Mouse (Mus musculus) stomach, embryonic 16.5 days (tissue): ENCODE data around the gene Gatad2a. TPM values are rescaled to one million over a fixed set of nuclear protein-coding genes. Genes with fewer than 3 reads are reported as not detected.

Source experiments
- ATAC-seq: fragments of 200-750 bp; cut with Nextera tagmentation; 2 replicates; pipeline ENCODE4 v1.8.0; 2017; ENCODE audit warnings: moderate number of reproducible peaks, moderate TSS enrichment; ENCODE audit not compliant: insufficient read depth, low FRiP score
- H3K27ac ChIP-seq: fragments of 300-500 bp; sonication (generic); 2 replicates; pipeline ENCODE4 v1.5.1; 2014; ENCODE audit warnings: low read length
- H3K27me3 ChIP-seq: fragments of 300-500 bp; sonication (generic); 2 replicates; pipeline ENCODE4 v1.6.1; 2014; ENCODE audit warnings: low read length, control low read depth, mixed read lengths; ENCODE audit not compliant: control insufficient read depth, insufficient read depth
- H3K36me3 ChIP-seq: fragments of 300-500 bp; sonication (generic); 2 replicates; pipeline ENCODE4 v1.6.1; 2014; ENCODE audit warnings: low read length; ENCODE audit not compliant: control insufficient read depth, insufficient read depth
- H3K4me1 ChIP-seq: fragments of 300-500 bp; sonication (generic); 2 replicates; pipeline ENCODE4 v1.6.1; 2014; ENCODE audit warnings: low read length, control low read depth, mixed read lengths; ENCODE audit not compliant: control insufficient read depth, insufficient read depth
- H3K4me2 ChIP-seq: fragments of 300-500 bp; sonication (generic); 2 replicates; pipeline ENCODE4 v1.6.1; 2014; ENCODE audit warnings: low read depth, low read length, mixed read lengths
- H3K4me3 ChIP-seq: fragments of 300-500 bp; sonication (generic); replicated peaks from 2 replicates; pipeline ENCODE4 v1.5.1; 2014; ENCODE audit warnings: mild to moderate bottlenecking, low read length
- H3K9ac ChIP-seq: fragments of 300-500 bp; sonication (generic); 2 replicates; pipeline ENCODE4 v1.6.1; 2014; ENCODE audit warnings: low read length
- H3K9me3 ChIP-seq: fragments of 300-500 bp; sonication (generic); replicated peaks from 2 replicates; pipeline ENCODE4 v1.6.1; 2016; ENCODE audit warnings: low read length, control low read depth; ENCODE audit not compliant: control insufficient read depth
- WGBS: fragments of 180-500 bp; shearing (Covaris S2); extraction: QIAGEN DNeasy Blood & Tissue Kit; methylation state at CpG from one replicate; pipeline ENCODE4 v1.1.7; 2014; 5-methylcytosine and 5-hydroxymethylcytosine counted together
- polyA plus RNA-seq: library from polyadenylated mRNA; unstranded; fragments of >200 nt; fragmentation: Nextera tagmentation; extraction: Ambion mirVana; gene quantifications from 2 replicates; pipeline ENCODE4 v1.2.1, GENCODE M21; 2015

Gatad2a gene
- polyA plus RNA-seq, 1 experiment from 2014 or later: 29.7 TPM

DNA sequence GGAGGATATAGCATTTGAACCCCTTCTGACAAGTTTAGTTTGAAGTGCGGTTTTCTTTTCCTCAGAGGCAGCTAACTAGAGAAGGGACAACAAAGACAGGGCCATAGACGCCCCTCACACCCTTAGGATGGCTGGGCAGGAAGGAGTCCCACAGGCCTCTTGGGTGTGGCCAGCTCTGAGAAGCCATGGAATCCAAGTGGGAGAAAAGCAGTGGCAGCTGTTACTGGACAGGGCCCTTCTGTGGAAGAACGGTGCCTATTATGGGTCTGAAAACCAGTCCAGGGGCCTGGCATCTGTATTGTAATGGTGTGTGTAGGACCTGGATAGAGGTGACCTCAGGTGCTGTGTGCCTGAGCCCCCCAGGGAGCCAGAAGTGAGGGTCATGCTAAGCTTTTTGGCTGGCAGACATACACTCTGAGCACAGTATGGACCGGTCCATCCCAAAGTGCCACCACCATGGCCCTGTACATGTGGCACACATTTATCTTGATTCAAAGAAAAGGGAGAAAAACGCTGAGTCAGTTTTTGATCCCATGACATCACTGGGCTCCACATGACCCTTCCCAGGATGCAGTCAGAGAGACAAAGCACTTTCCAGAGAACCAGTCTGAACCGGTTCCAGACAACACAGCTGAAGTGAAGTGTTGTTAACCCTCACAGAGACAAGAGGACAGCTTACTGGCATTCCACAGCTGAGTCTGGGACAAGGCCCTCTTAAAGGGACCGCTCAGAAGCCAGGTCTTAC is 60.0 kb downstream of the Gatad2a start:
- peak; percentile 81 for ATAC-seq
- Histone ChIP-seq H3K4me2 (no peak overlapping the region), H3K9me3 (no peaks in the 10 kb centered on the region), H3K9ac (no peak overlapping the region; the same call in 1 of the 2 replicates), H3K27ac (peak overlapping the region; percentile 84), H3K4me1 (peaks cover 33% of the 10 kb centered on the region), H3K36me3 (no peaks in the 10 kb centered on the region), H3K4me3 (no peak overlapping the region), H3K27me3 (no peaks in the 10 kb centered on the region)
- 52% methylated on average over 7 of the region's 7 CpGs for WGBS

DNA sequence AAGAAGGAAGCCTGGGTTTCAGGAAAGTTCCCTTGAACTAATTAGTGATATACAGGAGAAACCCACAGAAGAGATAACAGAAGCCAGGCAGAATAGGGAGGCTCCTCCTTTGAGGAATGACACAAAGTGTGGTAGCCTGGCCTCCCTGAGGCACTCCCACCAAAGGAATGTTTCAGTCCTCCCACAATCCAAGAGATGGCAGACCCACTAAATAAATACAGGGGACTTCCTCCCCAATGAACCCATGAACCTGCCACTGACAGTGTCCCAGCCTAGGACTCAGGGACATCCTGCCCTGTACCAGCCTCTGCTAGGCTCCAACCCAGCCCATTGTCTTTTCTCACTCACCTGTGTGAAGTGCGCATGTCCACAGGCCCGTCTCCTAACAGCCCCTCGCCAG is 60.8 kb downstream of the Gatad2a start:
- Histone ChIP-seq H3K4me2 (no peak overlapping the region), H3K27me3 (no peaks in the 10 kb centered on the region), H3K9me3 (no peaks in the 10 kb centered on the region), H3K4me1 (peaks cover 33% of the 10 kb centered on the region), H3K36me3 (no peaks in the 10 kb centered on the region), H3K27ac (peak overlapping the region; percentile 84), H3K9ac (no peak overlapping the region), H3K4me3 (no peak overlapping the region)
- WGBS: 83% methylated on average over 3 of the region's 3 CpGs
- 0 out of 2 replicates have a peak, but pooled peaks have one; percentile 34 for ATAC-seq

DNA sequence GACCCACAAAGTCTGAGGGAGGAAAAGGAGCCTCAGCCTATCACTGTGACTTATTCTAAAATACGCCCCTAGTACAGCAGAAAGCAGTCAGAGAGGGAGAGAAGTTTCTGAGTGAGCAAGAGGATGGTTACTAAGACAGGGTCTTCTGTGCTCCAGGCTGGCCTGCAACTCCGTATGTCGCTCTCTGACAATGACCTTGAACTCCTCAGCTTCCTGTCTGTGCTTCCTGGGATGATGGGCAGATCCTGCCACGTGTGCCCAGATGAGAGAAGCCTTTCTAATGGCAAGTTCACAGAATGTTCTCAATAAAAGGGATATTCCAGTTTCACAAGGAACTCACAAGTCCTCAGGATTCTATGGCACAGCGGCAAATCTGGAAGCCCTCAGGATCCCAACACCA is 61.6 kb downstream of the Gatad2a start:
- Histone ChIP-seq H3K9me3 (no peaks in the 10 kb centered on the region), H3K4me1 (peaks cover 24% of the 10 kb centered on the region), H3K27me3 (no peaks in the 10 kb centered on the region), H3K4me3 (no peak overlapping the region), H3K36me3 (no peaks in the 10 kb centered on the region), H3K9ac (no peak overlapping the region), H3K27ac (no peak overlapping the region), H3K4me2 (no peak overlapping the region)
- no peak for ATAC-seq
- 82% methylated on average over 5 of the region's 5 CpGs for WGBS

DNA sequence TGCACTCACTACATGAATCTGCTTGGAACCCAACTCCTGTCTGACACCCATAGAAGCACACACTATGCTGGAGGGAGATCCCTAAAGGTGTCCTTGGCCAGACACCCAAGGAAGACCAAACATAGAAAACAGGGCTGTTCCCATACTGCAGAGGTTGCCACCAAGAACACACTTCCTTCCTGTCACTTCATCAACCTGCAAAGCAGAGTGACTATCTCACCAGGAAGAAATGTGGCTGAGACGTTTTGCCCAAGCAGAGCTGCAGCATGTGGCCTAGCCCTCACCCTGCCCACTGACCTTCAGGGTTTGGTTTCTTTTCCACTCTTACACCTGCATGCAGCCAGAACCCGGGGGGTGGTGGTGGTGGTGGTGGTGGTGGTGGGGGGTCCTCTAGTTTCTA is 62.4 kb downstream of the Gatad2a start:
- H3K4me3 ChIP-seq: no peak overlapping the region
- no peaks in the 10 kb centered on the region for H3K9me3 ChIP-seq
- H3K4me1 ChIP-seq: peaks cover 24% of the 10 kb centered on the region
- no peak overlapping the region for H3K4me2 ChIP-seq
- no peak for ATAC-seq
- no peak overlapping the region for H3K9ac ChIP-seq
- no peaks in the 10 kb centered on the region for H3K36me3 ChIP-seq
- H3K27me3 ChIP-seq: no peaks in the 10 kb centered on the region
- 65% methylated on average over 2 of the region's 2 CpGs for WGBS
- no peak overlapping the region; the same call in 1 of the 2 replicates for H3K27ac ChIP-seq

DNA sequence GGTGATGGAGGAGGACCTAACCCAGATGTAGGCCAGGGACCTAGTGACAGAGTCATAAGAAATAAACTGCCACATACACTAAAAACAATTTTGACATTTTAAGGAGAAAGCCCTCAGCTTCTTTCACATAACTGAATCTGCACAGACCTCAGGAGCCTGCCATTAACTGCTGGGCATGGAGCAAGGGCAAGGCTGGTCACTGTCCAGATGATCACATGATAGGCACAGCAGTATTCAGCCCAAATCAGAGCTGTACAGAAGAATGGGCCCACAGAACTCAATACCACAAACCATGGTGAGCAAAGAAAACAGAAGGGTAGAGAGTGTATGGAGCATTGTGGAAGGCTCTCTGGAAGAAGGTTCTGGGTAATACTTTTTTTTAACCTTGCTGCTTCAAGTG is 69.3 kb downstream of the Gatad2a start:
- H3K9ac ChIP-seq: no peak overlapping the region
- no peaks in the 10 kb centered on the region for H3K9me3 ChIP-seq
- no peak overlapping the region for H3K4me3 ChIP-seq
- no peaks in the 10 kb centered on the region for H3K27me3 ChIP-seq
- no peak for ATAC-seq
- H3K27ac ChIP-seq: no peak overlapping the region
- H3K36me3 ChIP-seq: no peaks in the 10 kb centered on the region
- H3K4me2 ChIP-seq: no peak overlapping the region
- no peaks in the 10 kb centered on the region for H3K4me1 ChIP-seq

DNA sequence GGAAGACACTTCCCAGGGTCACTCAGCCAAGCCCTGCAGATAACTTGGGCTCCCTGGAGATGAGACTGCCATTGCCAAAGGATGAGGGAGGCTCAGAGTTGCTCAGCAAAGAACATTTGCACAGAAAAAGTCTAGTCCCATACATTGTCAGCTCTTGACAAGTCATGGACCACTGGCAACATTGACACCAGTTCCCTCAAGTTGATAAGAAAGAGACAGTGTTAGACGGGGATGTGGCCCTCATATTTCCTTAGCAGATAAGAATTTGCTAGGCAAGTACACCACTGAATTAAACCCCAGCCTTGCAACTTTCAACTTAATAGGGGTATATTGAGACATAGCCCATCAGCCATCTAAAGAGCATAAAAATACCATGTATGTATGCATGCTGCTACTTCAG is 72.2 kb downstream of the Gatad2a start:
- WGBS: 52% methylated on average over 1 of the region's 1 CpGs
- H3K9me3 ChIP-seq: no peaks in the 10 kb centered on the region
- no peak overlapping the region for H3K9ac ChIP-seq
- no peaks in the 10 kb centered on the region for H3K36me3 ChIP-seq
- no peak overlapping the region for H3K27ac ChIP-seq
- ATAC-seq: no peak
- H3K4me1 ChIP-seq: peaks cover 7% of the 10 kb centered on the region
- H3K4me2 ChIP-seq: no peak overlapping the region
- H3K4me3 ChIP-seq: no peak overlapping the region
- H3K27me3 ChIP-seq: no peaks in the 10 kb centered on the region

DNA sequence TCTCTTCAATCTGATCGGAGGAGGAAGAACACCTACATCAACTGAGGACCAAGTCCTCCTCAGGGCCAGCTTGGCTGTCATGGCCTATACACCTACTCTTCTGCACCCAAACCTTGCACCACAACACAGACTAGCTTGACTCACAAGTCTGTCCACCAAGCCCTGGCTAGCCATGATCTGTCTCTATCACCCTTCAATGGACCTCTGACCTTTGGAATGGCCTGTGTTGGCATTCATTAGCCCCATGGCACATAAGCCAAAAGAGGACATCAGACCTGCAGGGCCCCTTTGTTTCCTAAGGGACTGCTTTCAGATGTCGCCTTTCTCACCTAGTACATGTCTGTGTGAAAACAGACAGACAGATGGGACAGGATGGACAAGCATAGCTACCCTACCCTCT is 75.0 kb downstream of the Gatad2a start:
- H3K27me3 ChIP-seq: no peaks in the 10 kb centered on the region
- 84% methylated on average over 2 of the region's 2 CpGs for WGBS
- ATAC-seq: no peak
- no peak overlapping the region for H3K4me3 ChIP-seq
- H3K36me3 ChIP-seq: 0 out of 2 replicates have a peak, but pooled peaks cover 2% of the 10 kb centered on the region
- H3K4me2 ChIP-seq: no peak overlapping the region
- H3K27ac ChIP-seq: peak overlapping the region; percentile 36; the same call in 1 of the 2 replicates
- H3K9me3 ChIP-seq: no peaks in the 10 kb centered on the region
- peak overlapping the region; percentile 46; the same call in 1 of the 2 replicates for H3K9ac ChIP-seq
- H3K4me1 ChIP-seq: peaks cover 7% of the 10 kb centered on the region

DNA sequence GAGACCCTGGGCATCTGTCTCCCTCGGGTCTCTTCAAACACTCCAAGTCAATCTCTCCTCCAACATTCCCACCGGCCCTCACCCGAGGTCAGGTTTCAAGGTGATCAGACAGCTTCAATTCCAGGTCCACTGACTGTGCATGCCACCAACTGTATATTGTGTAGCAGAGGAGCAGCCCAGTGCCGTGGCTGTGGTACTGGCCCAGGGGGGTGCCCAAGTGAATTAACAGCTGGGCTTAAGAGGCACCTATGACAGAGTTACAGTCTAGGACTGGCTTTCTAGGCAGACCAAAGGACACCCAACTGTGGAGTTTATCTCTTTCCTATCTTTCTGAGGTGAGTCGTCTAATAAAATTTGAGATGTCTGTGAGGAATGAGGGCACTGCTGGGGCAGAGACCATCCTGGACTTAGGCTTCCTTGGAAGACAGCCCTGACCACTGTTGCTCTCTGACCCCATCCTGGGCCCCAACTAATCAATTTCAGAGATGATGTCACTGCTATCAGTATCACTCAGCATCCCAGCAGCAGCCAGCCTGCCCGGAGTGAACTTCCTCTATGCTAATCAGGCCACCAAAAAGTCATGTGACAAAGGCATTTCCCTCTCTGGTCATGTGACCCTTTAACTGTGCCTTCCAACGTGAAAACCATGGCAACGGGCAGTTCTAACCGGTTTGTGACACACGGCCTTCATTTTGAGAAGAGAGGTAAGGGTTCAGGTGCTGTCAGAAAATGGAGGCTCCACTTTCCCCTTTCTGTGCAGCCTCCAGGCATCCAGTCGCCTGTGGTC is 76.1 kb downstream of the Gatad2a start:
- Histone ChIP-seq H3K36me3 (0 out of 2 replicates have a peak, but pooled peaks cover 3% of the 10 kb centered on the region), H3K4me2 (no peak overlapping the region), H3K9ac (0 out of 2 replicates have a peak overlapping the region, but pooled peaks have one; percentile 15), H3K27me3 (no peaks in the 10 kb centered on the region), H3K27ac (peak overlapping the region; percentile 36; the same call in 1 of the 2 replicates), H3K9me3 (no peaks in the 10 kb centered on the region), H3K4me1 (peaks cover 7% of the 10 kb centered on the region), H3K4me3 (no peak overlapping the region)
- peak; percentile 37; the same call in 1 of the 2 replicates for ATAC-seq
- 33% methylated on average over 11 of the region's 11 CpGs for WGBS

DNA sequence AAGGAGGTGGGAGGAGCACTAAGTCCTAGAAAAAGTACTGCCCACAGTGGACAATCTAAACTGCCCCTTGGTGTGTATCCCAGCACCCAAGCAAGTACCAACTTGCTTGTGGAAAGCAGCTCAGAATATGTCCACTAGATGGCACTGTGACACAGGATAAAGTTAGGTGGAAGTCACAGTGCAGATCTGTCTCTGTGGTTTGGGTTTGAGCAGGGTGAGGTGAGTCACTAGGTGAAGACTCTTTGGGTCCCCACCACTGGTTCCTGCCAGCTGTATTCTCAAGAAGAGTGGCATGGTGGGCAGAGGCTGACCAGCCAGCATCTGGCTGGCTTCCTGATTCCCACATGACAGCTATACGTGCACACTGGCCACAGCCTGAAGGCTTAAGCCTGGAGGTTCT is 77.2 kb downstream of the Gatad2a start:
- ATAC-seq: peak; percentile 57
- Histone ChIP-seq H3K4me1 (peaks cover 7% of the 10 kb centered on the region), H3K9me3 (no peaks in the 10 kb centered on the region), H3K9ac (no peak overlapping the region), H3K27me3 (no peaks in the 10 kb centered on the region), H3K36me3 (peaks cover 3% of the 10 kb centered on the region; the same call in 1 of the 2 replicates), H3K27ac (peak overlapping the region; percentile 48; the same call in 1 of the 2 replicates), H3K4me2 (no peak overlapping the region), H3K4me3 (no peak overlapping the region)
- WGBS: 44% methylated on average over 1 of the region's 1 CpGs
